Mouse (Mus musculus): Measurements from ENCODE around the gene Tnrc18. TPM values are rescaled to one million over a fixed set of nuclear protein-coding genes. Genes with fewer than 3 reads are reported as not detected.

Gene Tnrc18
- polyA plus RNA-seq (2017; shearing (Covaris generic)) = 10 to 100 TPM; 24.3 to 26.3 TPM

DNA sequence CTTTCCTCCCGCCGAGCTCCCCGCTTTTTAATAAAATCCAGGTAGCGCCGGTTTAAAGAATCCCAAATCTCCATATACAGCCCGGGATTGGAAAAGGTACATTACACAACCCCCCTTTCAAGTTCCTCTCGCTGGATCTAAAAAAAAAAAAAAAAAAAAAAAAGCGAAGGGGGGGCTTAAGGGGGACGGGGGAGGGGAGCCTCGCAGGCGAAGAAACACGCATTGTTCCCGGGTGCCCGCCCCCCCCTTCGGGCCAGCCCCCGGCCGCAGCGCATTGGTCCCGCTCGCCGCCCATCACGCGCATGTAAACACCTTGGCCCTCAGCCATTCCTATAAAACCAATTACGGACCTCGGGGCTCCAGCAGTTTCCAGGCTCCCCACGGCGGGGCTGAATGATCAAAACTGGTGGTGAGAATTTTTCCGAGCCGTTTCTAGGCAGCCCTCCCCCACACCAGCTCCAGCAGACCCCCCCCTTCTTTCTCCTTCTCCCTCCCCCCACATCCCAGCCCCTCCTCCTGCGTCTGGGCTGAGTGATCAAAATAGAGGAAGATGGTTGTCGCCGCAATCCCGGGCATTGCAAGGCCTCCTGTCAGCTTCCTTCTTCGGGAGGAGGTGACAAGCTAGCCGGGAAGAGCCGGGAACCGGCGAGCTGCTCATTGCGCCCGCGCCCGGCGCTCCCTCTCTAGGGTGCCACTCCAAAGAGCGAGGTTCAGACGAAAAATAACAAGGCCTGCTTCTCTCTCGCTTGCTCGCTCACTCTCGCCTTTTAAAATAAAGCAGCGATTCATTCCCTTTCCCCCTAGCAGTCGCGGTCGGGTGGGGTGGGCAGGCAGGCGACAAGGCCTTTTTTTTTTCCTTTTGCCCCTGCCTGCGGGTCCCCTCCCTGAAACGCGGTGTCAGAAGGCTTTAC lies at the start of gene Tnrc18:
Gene Tnrc18 (minus strand): TSS at position 139 of the 911 bp plus-strand sequence.

GRCm38 (mm10) chr5:142692248-142692647 lies 125.2 kb downstream of the Tnrc18 start, which contains the start of gene Slc29a4:
Gene Slc29a4 (plus strand): TSS chr5:142692512.

Other genes starting within 250 kb of the Tnrc18 start
- gene Mmd2, start 208.9 kb downstream of the Tnrc18 start, polyA plus RNA-seq (2017; shearing (Covaris generic)) = under 1 TPM in 1 of 2 experiments, not detected in 1; 0.24 TPM
- gene Wipi2, start 190.0 kb downstream of the Tnrc18 start, polyA plus RNA-seq (2017; shearing (Covaris generic)) = 10 to 100 TPM; 40.1 to 47.2 TPM
- 1 to 10 TPM; 1.6 to 2.2 TPM for gene Slc29a4, start 125.2 kb downstream of the Tnrc18 start, polyA plus RNA-seq (2017; shearing (Covaris generic))
- 1 to 10 TPM; 6.0 to 9.6 TPM for gene Fbxl18, start 77.8 kb upstream of the Tnrc18 start, polyA plus RNA-seq (2017; shearing (Covaris generic))
- 1,000 to 10,000 TPM; 2,441 to 2,707 TPM for gene Actb, start 89.1 kb upstream of the Tnrc18 start, polyA plus RNA-seq (2017; shearing (Covaris generic))
- gene Fscn1, start 142.7 kb upstream of the Tnrc18 start, polyA plus RNA-seq (2017; shearing (Covaris generic)) = under 1 TPM; 0.31 to 0.70 TPM

Measured in inflammation-experienced regulatory T-cells (primary cell).